Mouse (Mus musculus): ENCODE results near the gene Snw1. TPM values are rescaled to one million over a fixed set of nuclear protein-coding genes. Genes with fewer than 3 reads are reported as not detected.

Snw1 gene
- polyA plus RNA-seq, 1 experiment from 2014 or later, result 176 TPM

GRCm38 (mm10) chr12:87401883-87402282, 70.2 kb downstream of the Snw1 start:
- H3K9ac ChIP-seq (replicated peaks; ENCODE audit: low read length), result no peak overlapping the region
- H3K4me1 ChIP-seq (ENCODE audit: control insufficient read depth, insufficient read depth, low read length), result no peaks in the 10 kb centered on the region
- DNase-seq (ENCODE audit: low spot score), result peak; percentile 33
- no peak overlapping the region for H3K4me3 ChIP-seq (ENCODE audit: low read depth, low read length)
- H3K36me3 ChIP-seq (replicated peaks; ENCODE audit: control insufficient read depth, insufficient read depth, low read depth, low read length), result no peaks in the 10 kb centered on the region
- no peak for ATAC-seq (replicated peaks; ENCODE audit: insufficient number of reproducible peaks, low FRiP score, low TSS enrichment, low read depth)
- H3K9me3 ChIP-seq (replicated peaks; ENCODE audit: control insufficient read depth, low read length), result no peaks in the 10 kb centered on the region
- no peak overlapping the region for H3K27ac ChIP-seq (replicated peaks; ENCODE audit: low read depth, low read length)
- H3K4me2 ChIP-seq (ENCODE audit: low read depth, low read length), result no peak overlapping the region
- WGBS, result 55% methylated on average over 6 of the region's 6 CpGs
- H3K27me3 ChIP-seq (ENCODE audit: control insufficient read depth, insufficient read depth, low read length), result no peaks in the 10 kb centered on the region

DNA sequence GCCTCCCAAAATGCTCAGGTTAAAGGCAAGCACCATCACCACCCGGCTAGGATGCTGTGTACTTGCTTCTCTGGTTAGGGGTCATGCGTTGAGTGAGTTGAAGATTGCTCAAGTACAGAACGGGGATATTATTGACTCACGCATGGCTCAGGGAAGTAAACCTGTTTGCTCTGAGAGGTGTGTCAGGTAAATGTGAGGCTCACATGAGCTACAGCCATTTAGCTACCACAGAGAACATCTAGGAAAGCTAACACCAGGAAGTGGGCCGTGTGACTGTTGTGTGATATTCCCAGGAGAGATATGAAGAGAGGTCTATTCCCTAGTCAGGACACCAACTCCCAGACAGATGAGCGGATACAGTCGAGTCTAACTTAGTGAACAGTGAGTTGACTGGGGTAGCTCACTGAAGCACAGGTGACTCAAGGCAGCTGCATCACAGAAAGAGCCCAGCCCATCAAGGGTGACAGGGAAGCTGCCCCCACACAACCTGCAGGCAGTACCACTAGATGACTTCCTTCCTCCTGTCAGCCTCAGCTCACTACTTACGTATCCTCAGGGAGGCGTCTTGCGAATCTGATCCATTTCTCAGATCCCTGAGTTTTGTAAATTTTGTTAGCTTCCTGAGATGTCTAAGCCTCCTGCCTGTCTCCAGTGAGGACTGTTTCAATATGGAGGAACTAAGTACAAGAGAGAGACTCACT, 72.8 kb downstream of the Snw1 start:
- no peak overlapping the region for H3K9ac ChIP-seq (replicated peaks; ENCODE audit: low read length)
- H3K9me3 ChIP-seq (replicated peaks; ENCODE audit: control insufficient read depth, low read length), result no peaks in the 10 kb centered on the region
- ATAC-seq (replicated peaks; ENCODE audit: insufficient number of reproducible peaks, low FRiP score, low TSS enrichment, low read depth), result no peak
- H3K27me3 ChIP-seq (ENCODE audit: control insufficient read depth, insufficient read depth, low read length), result no peaks in the 10 kb centered on the region
- 80% methylated on average over 10 of the region's 10 CpGs for WGBS
- H3K4me1 ChIP-seq (ENCODE audit: control insufficient read depth, insufficient read depth, low read length), result no peaks in the 10 kb centered on the region
- H3K4me3 ChIP-seq (ENCODE audit: low read depth, low read length), result no peak overlapping the region
- no peak overlapping the region for H3K4me2 ChIP-seq (ENCODE audit: low read depth, low read length)
- H3K27ac ChIP-seq (replicated peaks; ENCODE audit: low read depth, low read length), result no peak overlapping the region
- DNase-seq (ENCODE audit: low spot score), result no peak
- H3K36me3 ChIP-seq (replicated peaks; ENCODE audit: control insufficient read depth, insufficient read depth, low read depth, low read length), result no peaks in the 10 kb centered on the region

Small RNA genes lying within 50 kb of the gene (microRNA-seq; reads per million reads assigned to microRNA genes)
- 31.0 reads per million, percentile 26 among the genes with 10 or more reads in this experiment for gene Mir3068 (ENCODE audit: borderline number of aligned reads)

Other genes with a start within 250 kb of the Snw1 start
- 0.67 and 0.72 TPM in 2 replicates for gene Noxred1, start 233.5 kb downstream of the Snw1 start, polyA plus RNA-seq (2014; fragmentation: Nextera tagmentation; extraction: Ambion mirVana)
- 61.9 and 62.0 TPM in 2 replicates for gene Vipas39, start 206.0 kb downstream of the Snw1 start, polyA plus RNA-seq (2014; fragmentation: Nextera tagmentation; extraction: Ambion mirVana)
- gene Ahsa1, start 205.8 kb downstream of the Snw1 start, polyA plus RNA-seq (2014; fragmentation: Nextera tagmentation; extraction: Ambion mirVana), result 245 and 266 TPM in 2 replicates
- 0.34 and 0.98 TPM in 2 replicates for gene Ism2, start 172.6 kb downstream of the Snw1 start, polyA plus RNA-seq (2014; fragmentation: Nextera tagmentation; extraction: Ambion mirVana)
- gene Sptlc2, start 83.9 kb downstream of the Snw1 start, polyA plus RNA-seq (2014; fragmentation: Nextera tagmentation; extraction: Ambion mirVana), result 65.0 and 66.1 TPM in 2 replicates
- gene Slirp, start 28.4 kb downstream of the Snw1 start, polyA plus RNA-seq (2014; fragmentation: Nextera tagmentation; extraction: Ambion mirVana), result 303 and 309 TPM in 2 replicates
- 33.4 and 42.9 TPM in 2 replicates for gene Alkbh1, start 28.3 kb downstream of the Snw1 start, polyA plus RNA-seq (2014; fragmentation: Nextera tagmentation; extraction: Ambion mirVana)
- not detected in 2 replicates for gene Gm5788, start 22.4 kb upstream of the Snw1 start, polyA plus RNA-seq (2014; fragmentation: Nextera tagmentation; extraction: Ambion mirVana)
- not detected in 2 replicates for gene Gm8300, start 42.0 kb upstream of the Snw1 start, polyA plus RNA-seq (2014; fragmentation: Nextera tagmentation; extraction: Ambion mirVana)
- gene Oog1, start 130.4 kb upstream of the Snw1 start, polyA plus RNA-seq (2014; fragmentation: Nextera tagmentation; extraction: Ambion mirVana), result not detected in 2 replicates
- gene Gm4027, start 146.6 kb upstream of the Snw1 start, polyA plus RNA-seq (2014; fragmentation: Nextera tagmentation; extraction: Ambion mirVana), result not detected in 2 replicates
- gene Gm16381, start 172.3 kb upstream of the Snw1 start, polyA plus RNA-seq (2014; fragmentation: Nextera tagmentation; extraction: Ambion mirVana), result not detected in 2 replicates

Data from embryonic facial prominence, embryonic 11.5 days (tissue).